Mouse (Mus musculus) adrenal gland, adult 18-20 months (tissue): ENCODE data around the gene Abl1. TPM values are rescaled to one million over a fixed set of nuclear protein-coding genes. Genes with fewer than 3 reads are reported as not detected.

Experiments
- DNase-seq, 2 experiments: peaks; one replicate each; pipeline ENCODE4 v3.0.0; 2021 to 2022; ENCODE audit warnings: low spot score in 2 of 2
- total RNA-seq, 2 experiments: library from RNA; stranded (reverse); gene quantifications; 1 replicate in 1 of 2; 2 replicates in 1 of 2; pipeline ENCODE4 v1.2.3; 2021

Abl1 gene
- total RNA-seq, 2 experiments from 2014 or later: 43.6 to 59.5 TPM

DNA sequence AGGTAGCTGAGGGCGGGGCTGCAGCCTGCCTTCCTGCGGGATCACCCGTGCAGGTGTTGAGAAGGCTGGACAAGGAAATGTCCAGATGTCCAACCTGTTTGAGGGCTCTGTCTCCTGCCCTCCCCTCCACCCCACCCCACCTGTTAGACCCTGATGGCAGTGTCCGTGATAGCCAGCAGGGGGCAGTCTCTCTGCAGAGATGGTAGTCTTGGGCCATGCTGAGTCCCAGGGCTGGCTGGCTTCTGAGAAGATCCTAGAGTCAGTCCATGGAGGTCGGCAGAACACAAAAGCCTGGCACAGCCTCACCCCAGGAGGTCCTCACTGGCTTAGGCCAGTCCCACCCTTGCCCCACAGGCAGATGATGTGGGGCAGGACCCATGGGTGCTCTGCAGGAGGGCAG lies 127.2 kb downstream of the Abl1 start:
- peak; percentile 40 to 50 for DNase-seq

DNA sequence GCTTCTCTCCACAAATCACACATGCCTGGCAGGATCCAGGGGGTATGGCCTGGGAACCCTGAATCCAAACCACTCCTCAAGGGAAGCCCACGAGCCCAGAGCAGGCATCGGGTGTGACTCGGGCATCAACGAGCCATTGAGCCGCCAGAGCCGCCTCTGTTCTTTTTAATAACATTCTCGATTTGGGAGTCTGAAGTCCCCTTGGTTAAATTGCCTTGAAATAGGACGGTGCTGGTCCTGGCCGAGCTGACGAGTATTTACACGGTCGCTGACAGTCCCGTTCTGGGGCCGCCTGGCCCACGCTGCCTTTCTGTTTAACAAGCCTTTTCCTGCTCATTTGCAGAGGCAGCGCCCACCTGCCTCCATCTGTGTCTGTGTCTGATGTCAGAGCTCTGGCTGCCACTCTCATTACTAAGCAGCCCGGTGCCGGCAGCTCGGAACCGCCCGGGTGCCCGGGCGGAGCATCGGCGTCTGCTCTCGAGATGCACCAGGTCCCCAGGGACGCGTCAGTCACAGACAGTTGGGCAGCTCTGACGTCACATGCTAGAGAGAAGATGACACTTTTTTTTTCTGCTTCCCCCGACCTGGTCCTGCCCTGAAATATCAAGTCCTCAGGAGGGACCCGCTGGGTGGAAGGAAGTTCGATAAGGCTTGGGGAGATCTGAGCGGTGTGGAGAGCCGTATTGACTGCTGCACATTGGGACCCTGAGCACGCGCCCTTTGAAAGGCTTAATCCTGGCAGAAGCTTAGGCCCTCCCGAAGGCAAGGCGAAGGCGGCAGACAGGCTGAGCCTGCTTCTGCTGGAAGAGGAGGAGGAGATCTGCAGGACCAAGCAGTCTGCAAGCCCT lies 134.6 kb downstream of the Abl1 start:
- DNase-seq: no peak

DNA sequence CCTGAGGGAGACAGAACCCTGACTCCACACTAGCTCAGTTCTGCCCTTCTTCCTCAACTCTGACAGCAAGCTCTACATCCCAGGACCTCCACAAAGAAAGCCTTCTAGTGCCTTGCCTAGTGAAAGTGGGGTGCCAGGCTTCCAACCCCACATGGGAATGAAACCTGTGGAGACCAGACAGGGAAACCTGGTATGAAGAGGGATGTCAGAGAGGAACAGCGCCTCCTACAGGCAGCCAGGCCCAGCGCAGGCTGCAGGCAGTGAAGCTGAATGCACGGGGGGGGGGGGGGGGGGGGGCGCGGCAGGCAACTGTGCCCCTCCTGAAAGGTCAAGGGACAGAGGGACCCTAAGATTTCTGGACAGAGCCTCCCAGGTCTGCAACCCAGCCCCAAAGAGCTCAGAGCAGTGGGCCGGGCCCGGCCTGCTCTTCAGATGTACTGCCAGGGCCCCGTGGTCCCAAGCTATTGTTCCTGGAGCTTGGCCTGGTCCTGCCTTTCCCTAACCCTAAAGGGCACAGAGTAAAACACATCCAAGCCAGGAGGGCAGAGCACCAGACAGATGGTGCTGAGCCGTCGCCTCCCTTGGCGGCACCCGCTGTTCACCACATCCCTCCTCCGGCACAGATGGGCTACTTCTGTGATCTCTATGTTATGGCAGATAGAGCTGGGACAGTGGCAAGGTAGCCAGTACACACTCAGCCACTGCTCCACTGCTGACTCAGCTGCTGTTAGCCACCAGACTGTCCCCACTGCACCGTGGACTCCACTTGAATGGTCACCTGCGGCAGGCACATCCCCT lies 136.0 kb downstream of the Abl1 start:
- DNase-seq: no peak

DNA sequence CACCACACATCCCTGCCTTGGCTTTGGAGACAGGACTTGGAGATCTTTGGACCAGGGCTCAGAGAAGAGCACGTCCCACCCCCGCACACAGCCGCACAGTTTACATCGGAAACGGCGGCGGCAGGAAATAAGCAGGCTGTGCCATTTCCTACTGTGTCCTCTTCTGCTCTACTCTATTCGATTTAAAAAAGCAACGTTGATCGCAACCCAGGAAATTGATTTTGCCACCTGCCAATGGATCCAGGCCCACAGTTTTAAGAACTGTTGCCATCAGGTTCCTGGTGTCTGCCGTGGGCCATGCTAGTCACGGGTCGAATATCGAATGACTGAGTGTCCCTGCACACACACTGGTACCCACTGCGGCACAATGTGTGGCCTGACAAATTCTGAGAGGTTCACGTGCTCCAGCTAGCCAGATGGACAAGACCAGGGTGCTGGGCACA lies 137.3 kb downstream of the Abl1 start:
- DNase-seq: no peak

- DNase-seq: no peak
Observed at GRCm38 (mm10) chr2:31826094-31827085, 138.2 kb downstream of the Abl1 start.

DNA sequence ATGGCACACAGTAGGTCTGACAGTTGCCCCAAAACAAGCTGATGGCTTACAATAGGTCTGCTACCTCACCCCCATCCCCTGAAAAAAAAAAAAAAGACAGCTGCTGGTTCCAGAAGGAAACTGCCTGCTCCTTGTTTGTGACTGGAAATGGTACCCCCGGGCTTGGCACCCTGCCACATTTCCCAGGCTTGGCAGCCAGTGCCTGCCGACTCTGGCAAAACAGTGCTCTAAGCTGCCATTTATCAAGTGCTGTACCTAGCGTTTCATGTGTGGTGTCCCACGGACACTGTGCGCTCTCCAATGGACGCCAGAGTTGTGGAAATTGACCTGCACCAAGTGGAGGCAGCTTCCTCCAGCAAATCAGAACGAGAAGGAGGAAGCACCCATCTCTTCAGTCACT lies 139.7 kb downstream of the Abl1 start:
- no peak for DNase-seq

- DNase-seq: no peak
Observed at GRCm38 (mm10) chr2:31828311-31828825, 140.2 kb downstream of the Abl1 start.

- DNase-seq: no peak
Observed at GRCm38 (mm10) chr2:31836091-31836490, 147.9 kb downstream of the Abl1 start.

DNA sequence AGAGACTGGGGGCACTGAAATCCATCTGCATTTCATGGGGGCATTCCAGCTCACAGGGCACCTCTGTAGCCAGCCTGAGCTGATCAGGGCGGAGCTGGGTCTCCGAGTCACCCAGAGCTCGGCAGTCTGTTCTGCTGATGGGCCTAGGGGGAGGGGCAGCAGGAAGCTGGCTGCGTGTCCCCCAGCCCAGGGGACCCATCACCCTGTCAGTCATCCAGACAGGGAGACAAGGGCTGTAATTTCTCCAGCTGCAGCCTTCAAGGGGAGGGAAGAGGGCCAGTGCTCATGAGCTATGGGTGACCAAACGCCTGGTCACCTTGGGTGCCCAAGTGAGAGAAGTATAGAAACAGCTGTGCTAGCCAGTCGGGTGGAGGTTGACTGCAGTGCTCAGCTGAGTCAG lies 148.8 kb downstream of the Abl1 start:
- no peak for DNase-seq

DNA sequence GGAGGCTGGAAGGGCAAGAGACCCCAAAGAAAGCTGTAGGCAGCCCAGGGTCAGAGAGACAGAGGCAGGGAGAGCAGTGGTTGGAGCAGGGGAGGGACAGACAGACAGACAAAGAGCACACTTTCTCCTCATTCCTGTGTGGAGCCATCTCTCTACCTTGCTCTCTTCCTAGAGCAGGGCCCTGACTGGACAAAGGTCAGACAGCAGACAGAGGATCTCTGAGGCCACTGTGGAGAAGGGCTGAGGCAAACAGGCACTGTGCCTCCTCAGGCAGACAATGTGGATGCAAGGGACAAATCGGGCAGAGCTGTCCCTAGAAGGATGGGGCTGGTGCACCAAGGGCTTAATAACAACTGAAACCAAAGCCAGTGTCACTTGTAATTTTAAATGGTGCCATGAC lies 150.7 kb downstream of the Abl1 start:
- no peak for DNase-seq

DNA sequence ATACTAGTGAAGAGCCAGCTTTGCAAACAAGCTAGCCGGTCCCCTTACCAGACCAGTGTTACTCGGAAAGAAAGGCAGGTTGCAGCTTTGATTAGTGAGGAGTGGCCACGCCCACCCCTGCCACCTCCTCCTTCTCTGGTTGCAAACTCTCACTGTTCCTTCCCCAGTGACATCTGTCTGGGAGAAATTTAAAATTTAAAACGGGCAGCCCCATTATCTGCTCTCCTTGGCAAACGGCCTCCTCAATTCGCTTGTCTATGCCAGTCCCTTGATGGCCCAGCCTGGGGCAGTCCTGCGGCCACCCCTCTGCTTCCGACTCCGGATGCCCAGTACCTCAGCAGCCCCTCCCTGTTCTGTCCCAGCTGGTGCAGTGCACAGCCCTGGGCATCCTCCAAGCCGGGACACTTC lies 156.6 kb downstream of the Abl1 start:
- DNase-seq: no peak

DNA sequence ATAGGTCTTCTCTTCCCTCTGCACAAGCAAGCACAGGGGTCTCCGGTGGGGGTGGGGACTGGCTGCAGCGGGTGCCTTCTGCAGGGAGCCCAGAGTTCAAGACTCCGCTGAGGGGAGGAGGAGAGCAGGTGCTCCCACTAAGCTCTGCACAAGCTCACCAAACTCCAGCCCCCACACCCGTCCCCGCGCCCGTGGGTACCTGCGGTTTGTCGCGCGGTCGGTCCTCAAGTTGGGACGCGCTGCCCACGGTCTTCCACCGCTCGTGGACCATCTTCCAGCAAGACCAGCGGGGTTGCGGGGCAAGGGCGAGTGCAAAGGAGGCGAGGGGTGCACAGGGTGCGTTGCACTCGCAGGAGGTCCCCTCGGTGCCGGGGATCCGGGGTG lies 157.3 kb downstream of the Abl1 start:
- DNase-seq: no peak

DNA sequence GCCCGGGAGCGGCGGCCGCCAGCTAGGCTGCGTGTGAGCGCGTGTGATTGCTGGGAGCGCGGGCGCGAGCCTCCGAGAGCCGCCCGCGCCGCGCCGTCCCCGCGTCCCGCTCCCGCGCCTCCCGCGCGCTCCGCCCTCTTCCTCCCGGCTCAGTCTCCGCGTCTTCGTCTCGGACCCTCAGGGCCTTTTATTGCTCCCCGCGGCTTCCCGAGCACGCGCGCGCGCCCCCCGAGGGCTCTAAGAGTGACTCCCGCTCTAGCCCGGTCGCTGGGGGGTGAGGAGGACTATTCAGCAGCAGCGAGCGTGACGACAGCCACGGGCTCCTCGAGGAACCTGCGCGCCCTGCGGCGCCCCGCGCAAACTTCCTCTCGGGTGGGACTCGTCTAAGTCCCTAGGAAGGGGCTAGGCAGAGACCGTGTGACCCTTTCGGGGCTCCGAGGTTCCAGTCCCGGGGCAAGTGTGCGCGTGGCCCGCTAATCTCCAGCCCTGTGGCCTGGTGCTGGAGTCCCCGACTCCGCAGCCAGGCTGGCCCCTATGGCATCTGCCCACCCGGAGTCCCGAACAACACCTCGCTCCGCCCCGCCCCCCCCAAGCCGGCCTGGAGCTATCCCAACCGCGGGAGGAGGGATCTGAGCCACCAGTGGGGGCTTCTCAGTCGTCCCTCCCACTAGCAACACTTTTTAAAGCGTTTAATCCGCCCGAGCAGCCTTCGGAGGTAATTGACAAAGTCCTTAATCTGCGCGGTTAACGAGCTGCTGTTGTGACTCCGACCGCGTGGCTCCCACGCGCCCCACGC lies 157.9 kb downstream of the Abl1 start, which contains the start of gene Fibcd1:
TSS of gene Fibcd1 (minus strand) at position 110 of the 796 bp plus-strand sequence.
- DNase-seq: no peak

GRCm38 (mm10) chr2:31846692-31847660 lies 158.8 kb downstream of the Abl1 start:
- no peak for DNase-seq

- DNase-seq: no peak
Observed at GRCm38 (mm10) chr2:31847908-31848307, 159.7 kb downstream of the Abl1 start.

- no peak for DNase-seq
Observed at GRCm38 (mm10) chr2:31850141-31850540, 162.0 kb downstream of the Abl1 start.
